Mouse (Mus musculus) heart, postnatal 0 days (tissue): ENCODE results near the gene Slc7a8.

Experiments used
- CTCF ChIP-seq: IDR thresholded peaks from 2 replicates; pipeline ENCODE4 v1.5.1; 2016; ENCODE audit warnings: antibody characterized with exemption, control low read depth, low read depth
- EP300 ChIP-seq: IDR thresholded peaks from 2 replicates; pipeline ENCODE4 v1.6.1; 2016; ENCODE audit warnings: antibody characterized with exemption, low read depth

- TF ChIP-seq CTCF (no peak), EP300 (no peak)
Observed at GRCm38 (mm10) chr14:54823716-54824115, 42.0 kb upstream of the Slc7a8 start.
